Mouse (Mus musculus): Measurements from ENCODE around the gene Tulp3. TPM values are rescaled to one million over a fixed set of nuclear protein-coding genes. Genes with fewer than 3 reads are reported as not detected.
A peak's percentile ranks its signal among the peaks of the same experiment; 100 is the strongest.
"Not testable (repeated sequence)": the region's sequence is repeated elsewhere in the genome, so short reads cannot be mapped to it uniquely, and the experiment has no call there.

Gene Tulp3
- 1.8 and 2.9 TPM in 2 replicates for total RNA-seq (2017)

- ATAC-seq (ENCODE audit: extremely low read depth, insufficient number of reproducible peaks, low FRiP score, poor library complexity, severe bottlenecking): peak; percentile 96
These were observed at the start of gene Tulp3 for GRCm38 (mm10) chr6:128355726-128356416. Gene Tulp3 (minus strand): TSS chr6:128355851.

- ATAC-seq (ENCODE audit: extremely low read depth, insufficient number of reproducible peaks, low FRiP score, poor library complexity, severe bottlenecking): no peak
These were observed 49.1 kb upstream of the Tulp3 start for GRCm38 (mm10) chr6:128404708-128405107.

- no peak for ATAC-seq (ENCODE audit: extremely low read depth, insufficient number of reproducible peaks, low FRiP score, poor library complexity, severe bottlenecking)
These were observed 44.0 kb upstream of the Tulp3 start for GRCm38 (mm10) chr6:128399421-128400185.

GRCm38 (mm10) chr6:128398996-128399395 lies 43.3 kb upstream of the Tulp3 start, which contains the start of gene Nrip2:
Gene Nrip2 (plus strand): TSS chr6:128399296.
- no peak for ATAC-seq (ENCODE audit: extremely low read depth, insufficient number of reproducible peaks, low FRiP score, poor library complexity, severe bottlenecking)

- ATAC-seq (ENCODE audit: extremely low read depth, insufficient number of reproducible peaks, low FRiP score, poor library complexity, severe bottlenecking): no peak
These were observed 42.1 kb upstream of the Tulp3 start for GRCm38 (mm10) chr6:128397574-128398261.

GRCm38 (mm10) chr6:128390683-128391082 lies 35.0 kb upstream of the Tulp3 start:
- ATAC-seq (ENCODE audit: extremely low read depth, insufficient number of reproducible peaks, low FRiP score, poor library complexity, severe bottlenecking): no peak

- no peak for ATAC-seq (ENCODE audit: extremely low read depth, insufficient number of reproducible peaks, low FRiP score, poor library complexity, severe bottlenecking)
These were observed 33.5 kb upstream of the Tulp3 start for GRCm38 (mm10) chr6:128389185-128389584.

GRCm38 (mm10) chr6:128385026-128385425 lies 29.4 kb upstream of the Tulp3 start:
- no peak for ATAC-seq (ENCODE audit: extremely low read depth, insufficient number of reproducible peaks, low FRiP score, poor library complexity, severe bottlenecking)

- ATAC-seq (ENCODE audit: extremely low read depth, insufficient number of reproducible peaks, low FRiP score, poor library complexity, severe bottlenecking): peak; percentile 87
These were observed 28.1 kb upstream of the Tulp3 start for GRCm38 (mm10) chr6:128383752-128384151.

GRCm38 (mm10) chr6:128381254-128381653 lies 25.6 kb upstream of the Tulp3 start:
- no peak for ATAC-seq (ENCODE audit: extremely low read depth, insufficient number of reproducible peaks, low FRiP score, poor library complexity, severe bottlenecking)

GRCm38 (mm10) chr6:128380594-128381167 lies 25.0 kb upstream of the Tulp3 start:
- not testable (repeated sequence) for ATAC-seq (ENCODE audit: extremely low read depth, insufficient number of reproducible peaks, low FRiP score, poor library complexity, severe bottlenecking)

- no peak for ATAC-seq (ENCODE audit: extremely low read depth, insufficient number of reproducible peaks, low FRiP score, poor library complexity, severe bottlenecking)
These were observed 24.0 kb upstream of the Tulp3 start for GRCm38 (mm10) chr6:128379636-128380035.

- no peak for ATAC-seq (ENCODE audit: extremely low read depth, insufficient number of reproducible peaks, low FRiP score, poor library complexity, severe bottlenecking)
These were observed 20.9 kb upstream of the Tulp3 start for GRCm38 (mm10) chr6:128376371-128377085.

GRCm38 (mm10) chr6:128375192-128375591 lies 19.5 kb upstream of the Tulp3 start, which contains the start of the genes Tex52 and Gm44596:
Gene Tex52 (plus strand): TSS chr6:128375456.
Gene Gm44596 (plus strand): TSS chr6:128375503.
- no peak for ATAC-seq (ENCODE audit: extremely low read depth, insufficient number of reproducible peaks, low FRiP score, poor library complexity, severe bottlenecking)

- no peak for ATAC-seq (ENCODE audit: extremely low read depth, insufficient number of reproducible peaks, low FRiP score, poor library complexity, severe bottlenecking)
These were observed 14.4 kb upstream of the Tulp3 start for GRCm38 (mm10) chr6:128370040-128370439.

- ATAC-seq (ENCODE audit: extremely low read depth, insufficient number of reproducible peaks, low FRiP score, poor library complexity, severe bottlenecking): no peak
These were observed 10.8 kb upstream of the Tulp3 start for GRCm38 (mm10) chr6:128366466-128366865.

GRCm38 (mm10) chr6:128364721-128365120 lies 9.1 kb upstream of the Tulp3 start:
- no peak for ATAC-seq (ENCODE audit: extremely low read depth, insufficient number of reproducible peaks, low FRiP score, poor library complexity, severe bottlenecking)

- no peak for ATAC-seq (ENCODE audit: extremely low read depth, insufficient number of reproducible peaks, low FRiP score, poor library complexity, severe bottlenecking)
These were observed 7.6 kb upstream of the Tulp3 start for GRCm38 (mm10) chr6:128363007-128363825.
